Mouse (Mus musculus) liver, embryonic 15.5 days (tissue): ENCODE measurements around the gene Cdk14. TPM values are rescaled to one million over a fixed set of nuclear protein-coding genes. Genes with fewer than 3 reads are reported as not detected.

ENCODE experiments used
- ATAC-seq: fragments of 200-750 bp; cut with Nextera tagmentation; 2 replicates; pipeline ENCODE4 v1.8.0; 2017; ENCODE audit warnings: moderate number of reproducible peaks, mild to moderate bottlenecking, moderate library complexity; ENCODE audit not compliant: insufficient read depth
- H3K27ac ChIP-seq: fragments of 300-500 bp; sonication (generic); replicated peaks from 2 replicates; pipeline ENCODE4 v1.5.1; 2015; ENCODE audit warnings: mild to moderate bottlenecking, inconsistent platforms
- H3K27me3 ChIP-seq: fragments of 300-500 bp; sonication (generic); 2 replicates; pipeline ENCODE4 v1.6.1; 2015; ENCODE audit warnings: mild to moderate bottlenecking, inconsistent platforms
- H3K36me3 ChIP-seq: fragments of 300-500 bp; sonication (generic); replicated peaks from 2 replicates; pipeline ENCODE4 v1.6.1; 2015; ENCODE audit warnings: moderate library complexity, mild to moderate bottlenecking, inconsistent platforms
- H3K4me1 ChIP-seq: fragments of 300-500 bp; sonication (generic); replicated peaks from 2 replicates; pipeline ENCODE4 v1.6.1; 2015; ENCODE audit warnings: inconsistent platforms
- H3K4me2 ChIP-seq: fragments of 300-500 bp; sonication (generic); 2 replicates; pipeline ENCODE4 v1.6.1; 2015; ENCODE audit warnings: moderate library complexity, mild to moderate bottlenecking, inconsistent platforms
- H3K4me3 ChIP-seq: fragments of 300-500 bp; sonication (generic); replicated peaks from 2 replicates; pipeline ENCODE4 v1.5.1; 2015; ENCODE audit warnings: mild to moderate bottlenecking, inconsistent platforms
- H3K9ac ChIP-seq: fragments of 300-500 bp; sonication (generic); 2 replicates; pipeline ENCODE4 v1.6.1; 2015; ENCODE audit warnings: moderate library complexity, mild to moderate bottlenecking, inconsistent platforms
- H3K9me3 ChIP-seq: fragments of 300-500 bp; sonication (generic); replicated peaks from 2 replicates; pipeline ENCODE4 v1.6.1; 2016; ENCODE audit warnings: inconsistent platforms
- WGBS: fragments of 180-500 bp; shearing (Covaris S2); methylation state at CpG from one replicate; pipeline ENCODE4 v1.1.7; 2015; ENCODE audit warnings: mixed read lengths; ENCODE audit not compliant: insufficient replicate concordance; 5-methylcytosine and 5-hydroxymethylcytosine counted together
- polyA plus RNA-seq: library from polyadenylated mRNA; unstranded; fragments of >200 nt; fragmentation: Nextera tagmentation; extraction: Ambion mirVana; gene quantifications from 2 replicates; pipeline ENCODE4 v1.2.1, GENCODE M21; 2015

Gene Cdk14
- polyA plus RNA-seq, 1 experiment from 2014 or later: 1.2 TPM

DNA sequence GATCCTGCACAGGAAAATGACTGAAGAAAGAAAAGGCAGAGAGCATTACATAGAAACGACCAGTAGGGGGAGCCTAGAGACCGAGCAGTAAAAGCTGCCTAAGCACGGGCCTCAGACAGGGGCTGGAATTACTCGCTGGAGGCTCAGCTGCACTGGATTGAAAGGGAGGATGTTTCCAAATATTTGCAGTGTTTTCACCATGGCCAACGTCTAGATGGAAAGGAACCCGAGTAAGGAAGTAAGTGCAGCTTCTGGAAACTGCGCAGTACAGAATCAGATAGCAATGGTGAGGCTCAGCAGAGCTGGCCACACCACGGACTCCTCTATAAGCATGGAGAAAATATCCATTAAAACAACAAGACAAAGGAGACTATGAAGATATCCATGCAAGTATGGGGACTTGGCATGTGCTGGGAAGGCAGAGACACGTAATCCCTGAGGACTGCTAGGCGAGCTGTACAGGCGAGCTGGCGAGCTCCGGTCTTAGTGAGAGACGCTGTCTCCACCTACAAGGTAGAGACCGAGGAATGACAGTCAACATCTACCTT is 458.0 kb downstream of the Cdk14 start:
- no peak overlapping the region for H3K27ac ChIP-seq
- H3K27me3 ChIP-seq: no peaks in the 10 kb centered on the region
- H3K4me2 ChIP-seq: no peak overlapping the region
- H3K36me3 ChIP-seq: no peaks in the 10 kb centered on the region
- no peak overlapping the region for H3K9ac ChIP-seq
- no peak overlapping the region for H3K4me3 ChIP-seq
- H3K4me1 ChIP-seq: 0 out of 2 replicates have a peak, but pooled peaks cover 3% of the 10 kb centered on the region
- WGBS: 46% methylated on average over 15 of the region's 15 CpGs
- peak; percentile 44; the same call in 1 of the 2 replicates for ATAC-seq
- no peaks in the 10 kb centered on the region for H3K9me3 ChIP-seq

- no peak for ATAC-seq
- no peaks in the 10 kb centered on the region for H3K27me3 ChIP-seq
- no peak overlapping the region for H3K27ac ChIP-seq
- WGBS: 64% methylated on average over 1 of the region's 1 CpGs
- no peak overlapping the region for H3K4me3 ChIP-seq
- H3K4me1 ChIP-seq: 0 out of 2 replicates have a peak, but pooled peaks cover 3% of the 10 kb centered on the region
- no peak overlapping the region for H3K4me2 ChIP-seq
- no peak overlapping the region for H3K9ac ChIP-seq
- no peaks in the 10 kb centered on the region for H3K9me3 ChIP-seq
- no peaks in the 10 kb centered on the region for H3K36me3 ChIP-seq
Measured at GRCm38 (mm10) chr5:4961636-4962035, 458.5 kb downstream of the Cdk14 start.

GRCm38 (mm10) chr5:4959446-4959845 is 460.7 kb downstream of the Cdk14 start:
- Histone ChIP-seq H3K27me3 (no peaks in the 10 kb centered on the region), H3K36me3 (no peaks in the 10 kb centered on the region), H3K4me3 (no peak overlapping the region), H3K4me2 (no peak overlapping the region), H3K27ac (no peak overlapping the region), H3K9me3 (no peaks in the 10 kb centered on the region), H3K9ac (no peak overlapping the region), H3K4me1 (0 out of 2 replicates have a peak, but pooled peaks cover 3% of the 10 kb centered on the region)
- no peak for ATAC-seq
- 48% methylated on average over 5 of the region's 5 CpGs for whole genome bisulfite sequencing

DNA sequence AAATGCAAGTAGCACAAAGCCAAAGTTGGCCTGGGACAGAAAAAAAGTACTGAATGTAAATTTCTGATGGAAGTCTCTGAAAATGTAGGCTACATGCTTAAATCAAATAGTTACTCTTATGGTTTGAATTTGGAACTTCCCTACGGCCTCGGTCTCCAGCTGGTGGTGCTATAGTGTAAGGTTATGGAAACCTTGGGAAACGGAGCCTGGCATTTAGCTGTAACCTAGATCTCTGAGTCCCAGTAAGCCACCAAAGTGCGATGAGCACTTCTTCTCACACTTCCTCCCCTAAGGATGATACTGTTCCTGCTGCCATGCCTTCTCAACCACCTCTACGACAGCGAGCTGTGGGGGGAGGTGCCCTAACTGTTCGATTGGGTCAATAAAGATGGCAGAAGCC is 464.1 kb downstream of the Cdk14 start:
- no peak for ATAC-seq
- 64% methylated on average over 7 of the region's 7 CpGs for WGBS
- no peak overlapping the region for H3K9ac ChIP-seq

DNA sequence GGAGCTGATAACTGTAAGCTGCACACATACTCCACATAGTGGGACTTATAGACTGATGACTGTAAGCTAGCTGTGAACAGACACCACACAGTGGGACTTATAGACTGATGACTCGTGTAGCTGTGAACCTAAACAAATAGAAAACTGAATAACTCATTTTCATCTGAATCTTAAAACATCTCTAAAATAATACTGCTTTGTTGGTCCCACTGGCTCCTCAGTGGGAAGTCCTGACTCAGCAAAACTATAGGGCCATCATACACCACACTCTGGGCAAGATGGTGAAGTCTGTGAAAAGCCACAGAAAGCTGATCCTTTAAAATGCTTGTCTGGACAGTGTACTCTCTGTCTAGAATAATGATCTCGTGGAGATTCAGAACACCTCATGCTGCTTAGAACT is 464.7 kb downstream of the Cdk14 start:
- H3K36me3 ChIP-seq: no peaks in the 10 kb centered on the region
- 43% methylated on average over 2 of the region's 2 CpGs for WGBS
- H3K27me3 ChIP-seq: no peaks in the 10 kb centered on the region
- H3K9me3 ChIP-seq: no peaks in the 10 kb centered on the region
- no peak for ATAC-seq
- no peak overlapping the region for H3K4me2 ChIP-seq
- no peak overlapping the region for H3K9ac ChIP-seq
- no peak overlapping the region for H3K4me3 ChIP-seq
- no peaks in the 10 kb centered on the region for H3K4me1 ChIP-seq
- no peak overlapping the region for H3K27ac ChIP-seq

More for the DNA sequence above, 464.1 kb downstream of the Cdk14 start:
- Histone ChIP-seq H3K27me3 (no peaks in the 10 kb centered on the region), H3K4me1 (no peaks in the 10 kb centered on the region), H3K4me3 (no peak overlapping the region), H3K9me3 (no peaks in the 10 kb centered on the region), H3K27ac (no peak overlapping the region), H3K36me3 (no peaks in the 10 kb centered on the region), H3K4me2 (no peak overlapping the region)

GRCm38 (mm10) chr5:4949433-4949832 is 470.7 kb downstream of the Cdk14 start:
- no peak for ATAC-seq
- H3K4me2 ChIP-seq: no peak overlapping the region
- no peak overlapping the region for H3K4me3 ChIP-seq
- H3K27ac ChIP-seq: no peak overlapping the region
- 53% methylated on average over 7 of the region's 7 CpGs for WGBS
- H3K9ac ChIP-seq: no peak overlapping the region
- H3K36me3 ChIP-seq: no peaks in the 10 kb centered on the region
- H3K27me3 ChIP-seq: no peaks in the 10 kb centered on the region
- H3K9me3 ChIP-seq: no peaks in the 10 kb centered on the region
- no peaks in the 10 kb centered on the region for H3K4me1 ChIP-seq

DNA sequence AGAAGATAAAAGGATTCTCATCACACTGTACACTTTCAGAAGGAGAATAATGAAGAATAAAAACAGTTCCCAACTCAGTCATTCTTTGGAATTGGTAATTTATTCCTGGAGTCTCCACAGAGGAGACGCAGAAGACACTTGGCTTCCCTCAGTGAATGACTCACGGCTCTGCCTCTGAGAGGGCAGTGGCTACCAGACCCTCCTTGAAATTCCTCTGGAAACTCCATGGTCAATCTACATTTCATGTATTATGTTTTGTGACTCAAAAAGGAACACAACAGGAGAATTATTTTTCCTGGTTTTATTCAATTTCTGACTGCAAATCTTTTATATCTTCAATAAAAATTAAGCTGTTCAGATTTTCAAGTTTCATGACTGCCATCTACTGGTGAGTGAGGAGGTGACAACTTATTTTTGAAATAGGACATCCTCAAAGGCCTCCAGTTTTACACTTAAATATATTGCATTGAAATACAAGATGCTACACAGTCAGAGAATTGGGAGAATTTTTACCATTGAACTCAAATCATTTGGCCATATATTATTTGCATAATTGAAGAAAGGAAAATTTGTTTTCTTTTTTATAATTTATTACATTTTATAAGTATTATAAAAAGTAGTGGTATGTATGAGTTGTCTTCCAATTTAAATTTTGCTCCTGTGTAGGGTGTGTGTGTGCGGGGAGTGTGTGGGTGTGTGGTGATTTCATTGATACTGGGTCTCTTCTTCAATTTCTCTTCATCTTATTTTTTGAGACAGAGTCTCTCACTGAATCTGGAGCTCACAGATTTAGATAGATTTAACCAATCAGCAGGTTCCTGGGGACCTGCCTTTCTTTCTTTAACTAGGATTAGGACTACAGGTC is 471.8 kb downstream of the Cdk14 start:
- Histone ChIP-seq H3K9ac (no peak overlapping the region), H3K27ac (no peak overlapping the region), H3K4me1 (no peaks in the 10 kb centered on the region), H3K4me3 (no peak overlapping the region), H3K9me3 (no peaks in the 10 kb centered on the region), H3K27me3 (no peaks in the 10 kb centered on the region), H3K36me3 (no peaks in the 10 kb centered on the region), H3K4me2 (no peak overlapping the region)
- no peak for ATAC-seq
- 62% methylated on average over 3 of the region's 3 CpGs for WGBS

- ATAC-seq: no peak
- no peak overlapping the region for H3K4me2 ChIP-seq
- 21% methylated on average over 1 of the region's 1 CpGs for WGBS
- no peaks in the 10 kb centered on the region for H3K36me3 ChIP-seq
- H3K9me3 ChIP-seq: no peaks in the 10 kb centered on the region
- no peak overlapping the region for H3K27ac ChIP-seq
- no peaks in the 10 kb centered on the region for H3K4me1 ChIP-seq
- no peaks in the 10 kb centered on the region for H3K27me3 ChIP-seq
- no peak overlapping the region for H3K9ac ChIP-seq
- no peak overlapping the region for H3K4me3 ChIP-seq
Measured at GRCm38 (mm10) chr5:4935131-4935530, 485.0 kb downstream of the Cdk14 start.

- no peak overlapping the region for H3K27ac ChIP-seq
- H3K9ac ChIP-seq: no peak overlapping the region
- H3K4me1 ChIP-seq: no peaks in the 10 kb centered on the region
- 54% methylated on average over 6 of the region's 6 CpGs for WGBS
- H3K4me2 ChIP-seq: no peak overlapping the region
- H3K4me3 ChIP-seq: no peak overlapping the region
- H3K36me3 ChIP-seq: no peaks in the 10 kb centered on the region
- no peaks in the 10 kb centered on the region for H3K27me3 ChIP-seq
- ATAC-seq: no peak
- no peaks in the 10 kb centered on the region for H3K9me3 ChIP-seq
Measured at GRCm38 (mm10) chr5:4934491-4934890, 485.6 kb downstream of the Cdk14 start.

DNA sequence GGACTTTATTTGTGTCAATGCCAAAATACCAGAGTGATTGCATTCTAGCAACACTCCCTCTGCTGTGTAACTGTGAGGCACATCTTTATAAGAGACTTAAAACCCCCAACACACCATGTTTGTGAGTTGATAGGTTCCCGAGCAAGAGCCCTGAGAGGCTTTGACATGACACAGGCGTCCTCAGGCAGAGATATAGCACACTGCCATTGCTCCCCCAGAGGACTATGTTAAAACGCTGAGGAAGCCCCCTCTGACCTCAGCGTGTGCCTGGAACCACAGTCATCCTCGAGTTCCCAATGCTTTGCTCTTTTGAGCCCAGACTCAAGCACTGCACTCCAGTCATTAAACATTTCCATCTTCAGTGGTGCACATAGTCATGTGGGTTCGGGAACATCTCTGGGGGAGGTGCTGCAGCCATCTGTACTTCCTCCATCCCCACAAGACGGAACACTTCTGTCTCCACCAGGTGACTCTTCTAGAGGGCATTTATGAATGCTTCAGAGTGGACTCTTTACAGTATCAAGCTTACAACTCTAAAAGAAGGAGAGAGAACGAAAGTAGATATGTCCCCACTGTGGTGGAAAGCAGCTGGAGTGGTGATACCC is 488.5 kb downstream of the Cdk14 start:
- H3K4me2 ChIP-seq: no peak overlapping the region
- no peak overlapping the region for H3K27ac ChIP-seq
- H3K9me3 ChIP-seq: no peaks in the 10 kb centered on the region
- WGBS: 50% methylated on average over 8 of the region's 8 CpGs
- no peak overlapping the region for H3K4me3 ChIP-seq
- no peaks in the 10 kb centered on the region for H3K27me3 ChIP-seq
- no peak for ATAC-seq
- H3K4me1 ChIP-seq: no peaks in the 10 kb centered on the region
- no peaks in the 10 kb centered on the region for H3K36me3 ChIP-seq
- no peak overlapping the region for H3K9ac ChIP-seq

GRCm38 (mm10) chr5:4929628-4930027 is 490.5 kb downstream of the Cdk14 start:
- H3K9me3 ChIP-seq: no peaks in the 10 kb centered on the region
- H3K27ac ChIP-seq: no peak overlapping the region
- ATAC-seq: no peak
- no peaks in the 10 kb centered on the region for H3K27me3 ChIP-seq
- H3K4me2 ChIP-seq: no peak overlapping the region
- no peaks in the 10 kb centered on the region for H3K36me3 ChIP-seq
- WGBS: 72% methylated on average over 3 of the region's 3 CpGs
- H3K9ac ChIP-seq: no peak overlapping the region
- H3K4me1 ChIP-seq: no peaks in the 10 kb centered on the region
- H3K4me3 ChIP-seq: no peak overlapping the region
